Mouse (Mus musculus) lung, postnatal 0 days (tissue): Measurements from ENCODE around the gene Gm20388.

Experiments
- CTCF ChIP-seq: IDR thresholded peaks from 2 replicates; pipeline ENCODE4 v1.5.1; 2016; ENCODE audit warnings: antibody characterized with exemption, mild to moderate bottlenecking
- EP300 ChIP-seq: IDR thresholded peaks from 2 replicates; pipeline ENCODE4 v1.6.1; 2016; ENCODE audit warnings: antibody characterized with exemption, mild to moderate bottlenecking, control low read depth

DNA sequence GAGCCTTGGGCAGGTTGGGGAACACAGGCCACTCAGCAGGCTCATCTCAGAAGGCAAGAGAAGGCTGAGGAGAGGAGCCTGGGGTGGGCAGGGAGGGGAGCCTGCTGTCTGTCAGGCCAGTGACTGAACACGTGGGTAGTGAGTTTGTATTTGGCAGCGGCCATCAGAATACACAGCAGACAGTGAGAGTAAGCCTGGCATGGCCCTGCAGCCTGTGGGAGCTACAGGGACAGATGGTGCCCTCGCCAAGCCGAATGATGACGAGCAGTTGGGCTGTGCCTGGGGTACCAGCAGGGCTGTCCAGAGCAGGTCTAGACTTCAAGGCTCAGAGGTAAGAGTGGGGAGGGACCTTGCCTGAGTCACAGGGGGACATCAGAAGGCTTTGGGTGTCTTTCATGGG lies 716.7 kb downstream of the Gm20388 start:
- no peak for TF ChIP-seq CTCF
- no peak for TF ChIP-seq EP300
